Mouse (Mus musculus): Measurements from ENCODE around the gene Rgsl1.

DNA sequence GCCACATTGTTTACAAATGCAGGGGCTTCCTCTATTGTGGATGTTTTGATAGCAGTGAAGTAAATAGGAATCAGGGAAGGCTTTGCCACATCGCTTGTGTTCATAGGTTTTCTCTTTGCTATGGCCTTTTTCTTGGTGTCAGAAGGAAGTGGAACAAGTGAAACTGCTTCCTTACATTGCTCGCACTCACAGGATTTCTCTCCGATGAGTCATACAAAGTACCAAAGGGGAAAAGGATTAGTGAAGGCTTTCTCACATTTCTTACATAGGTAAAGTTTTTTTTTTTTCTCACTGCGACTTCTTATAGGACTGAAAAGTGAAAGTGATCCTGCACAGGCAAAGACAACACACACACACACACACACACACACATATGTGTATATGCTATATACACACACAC is 7.9 kb downstream of the Rgsl1 start:
- TF ChIP-seq POLR2A (IDR thresholded peaks at IDR 0.05; ENCODE audit: extremely low read depth, insufficient read depth, low read length) (no peak), CTCF (IDR thresholded peaks at IDR 0.05; ENCODE audit: extremely low read depth, insufficient read depth, low read length) (no peak)

Data from cortical plate, adult 2 months (tissue).